Mouse (Mus musculus): ENCODE measurements around the gene Agk.

Gene Agk

DNA sequence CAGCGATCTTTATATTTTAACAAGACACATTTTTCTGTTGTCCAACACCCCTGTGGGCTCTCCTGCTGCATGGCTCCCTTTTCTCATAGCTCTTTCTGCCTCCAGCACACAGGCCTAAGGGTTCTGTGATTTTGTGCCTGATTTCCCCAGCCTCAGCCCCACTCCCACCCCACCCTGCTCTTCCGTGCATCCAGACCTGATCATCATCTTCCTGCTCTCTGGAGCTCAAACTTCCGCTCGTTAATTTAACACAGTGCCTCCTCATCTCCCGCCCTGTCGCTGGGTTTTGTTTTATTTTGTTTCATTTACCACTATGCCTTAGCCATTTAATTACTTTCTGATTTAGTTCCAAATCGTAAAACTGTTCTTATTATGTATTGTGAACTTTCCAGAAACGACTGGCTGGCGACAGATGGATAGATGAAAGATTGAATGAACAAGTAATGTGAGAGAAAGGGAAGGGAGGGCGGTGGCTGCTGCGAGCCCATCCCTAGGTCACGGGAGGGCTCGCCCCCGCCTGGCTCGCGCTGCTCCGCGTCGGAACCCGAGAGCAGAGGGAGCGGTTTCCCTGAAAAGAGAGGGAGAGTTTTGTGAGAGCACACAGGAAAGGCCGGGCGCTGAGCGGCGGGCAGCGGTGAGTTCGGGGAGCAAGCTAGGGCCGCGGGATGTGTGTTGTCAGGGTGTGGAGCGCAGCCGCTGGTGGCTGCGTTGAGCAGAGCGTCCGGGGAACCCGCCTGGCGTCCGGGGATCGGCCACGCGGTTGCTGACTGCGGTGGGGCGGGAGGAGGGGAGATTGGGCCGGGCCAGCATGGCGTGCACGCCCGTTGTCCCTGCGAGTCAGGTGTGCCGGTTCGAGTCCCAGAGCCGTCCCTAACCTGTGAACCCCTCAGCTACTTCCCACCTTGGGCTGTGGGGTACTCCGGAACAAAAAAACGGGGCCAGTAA lies at the start of gene Agk:
TSS of gene Agk (plus strand) at position 276 of the 945 bp plus-strand sequence.
- in situ Hi-C loops (cut with MboI, MseI) = loop anchor here (5.0 kb wide), 2 partner anchors 147 to 513 kb away; partner anchors contain the start of genes Mrps33 and Ssbp1

DNA sequence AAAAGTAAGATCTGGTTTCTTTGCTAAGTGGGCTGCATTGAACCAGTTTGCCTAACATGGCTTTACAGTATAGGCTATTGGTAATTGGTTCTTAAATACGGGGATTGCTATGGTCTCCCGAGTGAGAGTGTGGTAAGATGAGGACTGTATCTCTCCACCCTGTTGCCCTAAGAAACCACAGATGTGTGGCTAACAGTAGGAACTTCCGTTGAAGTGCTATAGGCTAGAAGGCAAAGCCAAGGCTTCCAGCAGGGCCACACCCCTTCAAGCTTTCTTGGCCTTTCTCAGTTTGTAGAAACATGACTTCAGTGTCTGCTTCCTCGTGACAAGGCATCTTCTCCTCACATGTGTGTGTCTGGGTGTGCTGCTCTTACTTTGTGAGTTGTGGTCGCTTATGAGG lies 24.3 kb upstream of the Agk start:
- in situ Hi-C loops (cut with MboI, MseI) = no loop called here

DNA sequence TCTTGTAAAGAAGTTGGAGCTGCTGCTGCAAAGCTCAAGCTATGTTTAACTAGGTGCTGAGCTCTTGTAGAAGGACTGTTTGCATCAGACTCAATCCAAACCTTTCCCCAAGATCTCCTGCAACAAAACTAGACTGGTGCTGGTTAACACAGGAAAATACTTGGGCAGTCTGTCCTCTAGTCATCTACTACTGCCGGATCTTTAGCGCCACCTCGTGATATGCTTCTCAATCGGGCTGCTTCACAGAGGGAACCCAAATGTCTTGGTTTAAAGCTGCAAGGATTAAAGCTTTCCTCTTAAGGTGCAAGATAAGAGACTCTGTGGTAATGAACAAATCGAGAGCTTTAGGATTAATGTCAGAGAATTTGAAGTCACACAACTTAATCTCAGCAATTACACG lies 21.6 kb upstream of the Agk start:
- in situ Hi-C loops (cut with MboI, MseI) = no loop called here

DNA sequence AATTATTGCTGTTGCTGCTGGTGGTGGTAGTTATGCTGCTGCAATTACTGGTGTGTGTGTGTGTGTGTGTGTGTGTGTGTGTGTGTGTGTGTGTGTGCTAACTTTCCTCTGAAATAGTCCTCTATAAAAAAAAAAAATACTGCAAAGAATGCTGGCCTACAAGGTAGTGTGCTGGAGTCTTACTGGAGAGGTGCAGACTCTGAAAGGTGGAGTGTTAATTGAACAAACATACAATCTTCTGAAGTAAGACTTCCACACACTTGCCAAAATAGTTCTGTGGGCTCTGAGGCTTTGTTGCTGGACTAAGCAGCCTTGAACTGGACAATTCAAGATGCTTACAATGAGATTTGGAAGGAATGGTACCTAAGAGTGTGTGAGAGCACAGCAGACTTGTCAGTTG lies 20.0 kb upstream of the Agk start:
- in situ Hi-C loops (cut with MboI, MseI) = no loop called here

DNA sequence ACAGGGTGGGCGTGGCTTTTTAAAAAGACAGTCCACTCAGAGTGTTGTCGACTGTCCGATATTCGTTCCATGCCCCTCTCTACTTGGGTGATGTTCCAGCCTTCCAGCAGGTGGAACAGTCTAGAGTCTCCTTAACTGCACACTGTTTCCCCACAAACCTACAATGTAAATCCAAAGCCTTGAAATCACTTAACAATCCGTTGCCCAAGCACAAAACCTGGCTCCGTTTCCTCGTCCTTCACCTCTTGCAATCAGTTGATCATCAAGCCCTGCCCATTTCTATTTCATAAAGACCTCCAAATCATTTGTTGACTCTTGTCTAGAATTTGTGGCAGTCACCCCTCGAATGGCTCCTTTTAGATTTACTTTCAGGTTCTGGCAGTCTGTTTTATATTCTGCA lies 1.4 kb downstream of the Agk start:
- in situ Hi-C loops (cut with MboI, MseI) = loop anchor here (5.0 kb wide), 1 partner anchor 146 kb away; the partner anchor contains the start of gene Ssbp1

DNA sequence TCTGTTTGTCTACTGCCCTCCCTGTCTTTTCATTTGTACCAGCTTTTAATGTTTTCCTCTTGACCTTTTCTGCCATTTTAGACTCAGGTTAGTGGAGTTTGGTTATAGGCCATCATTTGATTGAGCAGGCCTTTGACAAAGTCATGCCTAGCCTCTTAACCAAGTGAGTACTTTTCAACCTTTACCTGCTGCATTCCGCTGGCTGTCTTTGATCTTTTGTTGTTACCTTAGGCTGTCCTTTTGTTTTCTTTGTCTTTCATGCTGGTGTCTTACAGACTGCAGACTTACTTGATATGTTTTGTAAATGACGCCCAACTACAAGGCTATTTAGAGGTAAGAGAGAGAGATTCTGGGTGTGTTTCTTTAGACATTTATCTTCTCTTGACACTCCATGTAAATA lies 8.5 kb downstream of the Agk start:
- in situ Hi-C loops (cut with MboI, MseI) = no loop called here

DNA sequence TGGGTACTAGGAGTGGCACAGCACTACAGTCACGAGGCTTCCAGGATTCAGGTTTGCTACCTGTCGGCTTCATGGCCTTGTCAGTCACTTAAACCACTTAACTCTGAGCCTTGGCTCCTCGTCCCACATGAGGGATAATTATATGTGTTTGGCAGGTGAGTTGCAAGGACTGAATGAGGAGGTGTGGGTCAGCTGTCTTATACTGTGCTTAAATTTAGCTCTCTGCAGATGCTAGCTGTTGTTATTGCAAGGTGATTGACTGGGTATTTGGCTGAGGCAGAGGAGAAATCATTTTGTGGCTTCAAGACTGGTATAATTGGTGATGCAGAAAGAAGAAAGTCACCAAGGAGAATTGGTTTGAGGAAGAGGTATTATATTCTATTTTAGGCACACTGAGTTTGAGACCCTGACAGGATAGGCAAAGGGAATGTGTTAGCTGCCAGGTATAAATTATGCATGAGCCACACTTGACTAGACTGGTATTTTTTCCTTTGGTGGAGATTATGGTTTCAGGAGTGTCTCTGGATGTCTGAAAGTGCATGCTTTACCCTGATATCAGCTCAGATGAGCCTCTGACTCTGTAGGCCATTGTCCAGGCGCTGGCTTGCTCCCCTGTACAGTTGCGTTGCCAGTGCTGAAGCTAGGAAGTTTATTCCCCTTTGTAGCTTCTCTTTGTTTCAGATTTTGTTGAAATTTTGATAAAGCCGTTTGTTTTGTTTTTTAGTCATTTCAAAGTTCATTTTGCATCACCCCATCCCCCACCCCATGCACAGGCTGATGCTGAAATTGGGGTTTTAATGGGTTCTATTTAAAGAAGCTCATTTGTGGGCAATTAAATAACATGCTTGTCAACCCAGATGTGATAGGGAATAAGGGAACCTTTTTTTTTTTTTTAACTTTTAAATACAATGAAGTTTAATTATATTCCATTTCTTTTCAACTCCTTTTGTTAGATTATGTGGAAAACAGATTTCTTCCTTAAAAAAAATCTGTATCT lies 12.1 kb downstream of the Agk start:
- in situ Hi-C loops (cut with MboI, MseI) = no loop called here

DNA sequence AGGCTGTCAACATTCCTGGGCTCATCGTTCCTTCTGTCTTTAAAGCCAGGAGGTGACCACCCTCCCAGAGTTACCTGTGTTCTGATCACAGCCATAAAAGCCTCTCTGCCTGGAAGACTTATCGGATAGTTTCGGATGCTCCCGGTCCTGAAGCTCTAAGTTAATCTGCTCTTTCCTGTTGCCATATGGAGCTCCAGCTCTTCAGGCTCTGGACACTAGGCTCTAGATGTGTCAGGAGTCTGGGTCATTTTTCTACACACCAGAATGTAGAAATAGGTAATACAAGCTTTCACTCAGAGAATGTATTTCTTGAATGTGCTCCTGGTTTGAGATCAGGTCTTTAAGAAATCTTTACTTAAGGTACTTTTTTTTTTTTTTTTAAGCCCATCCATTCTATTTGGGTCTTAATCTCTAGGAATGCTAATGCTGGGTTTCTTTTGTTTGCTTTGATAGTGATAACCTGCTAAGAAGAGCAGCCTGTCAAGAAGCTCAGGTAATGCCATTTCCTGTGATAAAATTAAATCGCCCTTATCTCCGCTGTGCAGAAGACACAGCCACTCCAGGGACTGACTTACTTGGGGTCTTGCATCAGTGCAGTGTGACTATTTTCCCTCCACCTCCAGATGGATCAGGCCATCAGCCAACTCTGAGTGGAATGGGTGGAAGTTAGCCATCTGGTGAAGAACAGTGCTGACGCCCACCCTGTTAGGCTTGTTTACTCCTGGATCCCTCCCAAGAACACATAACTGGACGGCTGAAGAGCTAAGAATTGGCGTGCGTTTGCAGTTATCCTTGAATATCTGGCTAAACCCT lies 22.2 kb downstream of the Agk start:
- in situ Hi-C loops (cut with MboI, MseI) = no loop called here

DNA sequence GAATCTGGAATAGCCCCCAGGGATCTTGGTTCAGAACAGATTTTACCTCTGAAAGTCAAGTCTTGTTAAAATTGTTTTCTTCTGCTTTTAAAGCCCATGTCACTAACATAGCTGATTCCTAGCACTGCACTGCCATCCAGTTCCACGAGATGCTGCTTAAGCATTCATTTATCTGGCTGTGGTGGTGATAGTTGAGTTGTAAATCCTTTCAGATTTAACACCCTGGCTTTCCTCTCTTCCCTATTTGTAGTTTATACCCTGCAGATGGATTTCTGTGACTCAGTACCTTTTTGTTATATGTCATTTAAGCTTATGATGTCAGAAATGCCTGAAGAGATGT lies 22.8 kb downstream of the Agk start:
- in situ Hi-C loops (cut with MboI, MseI) = no loop called here

DNA sequence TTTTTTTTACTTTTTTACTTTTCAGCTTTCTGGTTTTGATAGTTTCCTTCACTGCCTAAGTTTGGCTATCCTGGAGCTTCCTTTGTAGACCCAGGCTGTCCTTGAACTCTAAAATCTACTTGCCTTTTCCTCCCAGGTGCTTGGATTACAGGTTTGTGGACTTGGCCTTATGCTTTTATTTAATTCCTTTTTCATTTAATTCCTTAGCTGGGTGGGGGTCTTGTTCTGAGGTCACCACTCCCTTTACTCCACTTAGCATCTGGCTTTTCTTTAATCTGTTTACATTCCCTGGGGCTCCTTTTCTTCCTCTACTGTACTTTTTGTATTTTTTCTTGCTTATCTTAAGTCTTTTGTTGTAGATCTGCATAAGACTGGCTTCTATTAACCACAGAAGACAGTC lies 25.1 kb downstream of the Agk start:
- in situ Hi-C loops (cut with MboI, MseI) = no loop called here

DNA sequence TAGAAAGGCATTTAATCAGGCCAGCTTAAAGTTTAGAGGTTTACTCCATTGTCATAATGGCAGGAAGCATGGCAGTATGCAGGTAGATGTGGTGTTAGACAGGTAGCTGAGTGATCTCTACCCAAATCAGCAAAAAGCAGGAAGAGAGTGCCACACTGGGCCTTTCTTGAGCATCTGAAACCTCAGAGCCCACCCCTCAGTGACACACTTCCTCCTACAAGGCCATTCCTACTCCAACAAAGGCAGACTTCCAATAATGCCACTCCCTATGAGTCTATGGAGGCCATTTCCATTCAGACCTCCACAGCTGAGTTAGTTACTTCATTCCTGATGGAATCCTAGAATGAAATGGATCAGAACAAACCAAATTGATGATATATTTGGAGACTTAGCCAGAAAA lies 25.9 kb downstream of the Agk start:
- in situ Hi-C loops (cut with MboI, MseI) = no loop called here

DNA sequence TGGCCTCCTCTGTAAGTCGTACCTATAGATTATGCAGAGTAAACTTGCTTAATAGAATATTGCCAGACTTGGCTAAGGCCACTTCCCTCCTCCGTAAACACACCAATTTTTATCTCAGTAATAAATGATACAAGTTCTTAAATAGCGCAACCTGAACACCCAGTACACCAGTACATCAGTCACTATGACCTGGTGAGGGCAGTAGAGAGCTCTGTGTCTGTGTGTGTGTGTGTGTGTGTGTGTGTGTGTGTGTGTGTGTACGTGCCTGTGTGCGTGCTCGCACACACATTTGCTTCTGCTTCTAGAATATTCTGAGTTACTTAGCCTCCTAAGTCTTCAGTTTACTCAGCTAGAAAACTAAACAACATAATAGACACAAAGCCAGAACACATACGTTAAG lies 28.4 kb downstream of the Agk start:
- in situ Hi-C loops (cut with MboI, MseI) = no loop called here

DNA sequence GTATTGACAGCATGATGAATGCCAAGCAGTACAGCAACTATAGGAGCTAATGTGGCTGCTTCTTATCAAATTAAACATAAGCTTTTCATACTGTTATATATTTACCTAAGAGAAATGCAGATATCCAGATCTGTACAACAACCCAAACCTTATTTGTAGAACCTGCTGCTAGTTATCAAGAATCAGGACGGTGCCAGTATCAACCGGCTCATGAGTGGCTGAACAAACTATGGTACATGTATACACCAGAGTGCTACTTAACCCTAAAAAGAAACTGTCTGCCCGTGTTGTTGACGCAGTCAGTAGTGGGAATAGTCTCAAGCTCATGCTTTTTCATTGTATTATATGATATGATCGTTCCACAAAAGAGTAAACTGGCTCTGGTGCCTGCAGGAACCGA lies 46.1 kb downstream of the Agk start:
- in situ Hi-C loops (cut with MboI, MseI) = no loop called here

DNA sequence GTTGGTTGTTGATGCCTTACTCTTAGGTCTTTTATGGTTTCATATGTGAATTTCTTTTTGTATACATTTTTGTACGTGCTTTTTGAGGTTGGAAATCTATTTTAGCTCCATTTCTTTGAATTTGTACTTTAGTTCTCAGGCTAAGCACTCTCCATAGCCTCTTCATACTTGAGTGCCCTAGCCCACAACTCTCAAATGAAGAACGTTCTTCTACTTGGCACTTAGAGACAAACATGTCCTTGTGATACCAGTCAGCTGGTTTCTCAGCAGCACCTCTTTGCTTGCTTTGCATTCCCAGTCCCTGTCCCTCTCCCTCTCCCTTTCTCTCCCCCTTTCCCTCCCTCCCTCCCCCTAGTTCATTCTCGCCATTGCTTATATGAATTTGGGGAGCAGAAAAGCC lies 55.2 kb downstream of the Agk start:
- in situ Hi-C loops (cut with MboI, MseI) = no loop called here

DNA sequence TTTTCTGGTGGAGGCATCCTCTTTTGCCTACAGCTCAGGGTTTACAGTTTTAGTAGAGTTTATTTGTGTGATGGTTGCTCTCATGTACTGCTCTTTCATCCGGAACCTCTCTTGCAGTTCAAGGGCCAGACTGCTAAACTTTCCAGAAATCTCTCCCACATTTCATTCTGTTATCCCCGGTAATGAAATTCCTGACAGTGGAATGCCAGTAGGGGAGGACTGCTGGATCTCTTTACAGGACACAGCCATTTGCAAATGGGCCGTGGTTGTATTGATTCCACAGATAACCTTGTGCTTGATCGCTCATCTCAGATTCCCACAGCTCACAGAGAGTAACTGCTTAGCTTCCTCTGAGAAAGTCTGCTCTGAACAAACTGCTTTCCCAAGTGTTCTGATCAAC lies 56.9 kb downstream of the Agk start:
- in situ Hi-C loops (cut with MboI, MseI) = no loop called here

DNA sequence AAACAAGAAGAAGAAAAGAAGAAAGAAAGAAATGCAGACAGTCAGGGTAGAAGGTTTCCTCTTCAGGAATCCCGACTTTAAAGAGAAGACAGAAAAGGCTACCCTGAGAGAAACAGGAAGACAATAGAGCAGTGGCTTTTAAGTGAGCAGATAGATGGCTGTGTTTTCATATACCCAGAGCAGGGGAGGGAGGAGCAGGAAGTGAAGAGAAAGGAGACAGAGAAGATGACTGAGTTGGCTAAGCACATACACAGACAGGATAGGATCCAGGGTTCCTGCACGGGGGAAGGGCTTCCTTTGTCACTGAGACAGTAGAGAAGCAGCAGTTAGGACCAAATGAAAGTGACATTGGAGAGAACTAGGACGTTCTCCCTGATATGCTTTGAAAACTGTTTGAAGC lies 60.7 kb downstream of the Agk start:
- in situ Hi-C loops (cut with MboI, MseI) = no loop called here

DNA sequence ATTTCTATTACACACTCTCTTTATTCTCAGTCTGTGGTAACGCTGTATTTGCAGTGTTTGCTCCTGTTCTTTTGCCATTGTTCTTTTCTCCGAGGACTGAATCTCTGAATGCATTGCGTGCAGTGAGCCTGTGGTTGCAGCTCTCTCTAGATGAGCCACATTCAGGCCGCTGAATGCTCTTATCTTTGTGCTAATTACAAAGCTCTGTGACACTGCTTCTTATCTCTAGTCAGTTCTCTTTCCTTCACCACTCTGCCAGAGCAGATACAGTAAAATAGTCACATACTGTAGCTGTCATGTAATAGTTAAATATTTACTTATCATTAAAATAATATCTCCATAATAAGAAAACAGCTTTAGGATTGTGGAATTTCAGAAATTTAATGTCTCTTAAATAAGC lies 63.7 kb downstream of the Agk start:
- in situ Hi-C loops (cut with MboI, MseI) = no loop called here

DNA sequence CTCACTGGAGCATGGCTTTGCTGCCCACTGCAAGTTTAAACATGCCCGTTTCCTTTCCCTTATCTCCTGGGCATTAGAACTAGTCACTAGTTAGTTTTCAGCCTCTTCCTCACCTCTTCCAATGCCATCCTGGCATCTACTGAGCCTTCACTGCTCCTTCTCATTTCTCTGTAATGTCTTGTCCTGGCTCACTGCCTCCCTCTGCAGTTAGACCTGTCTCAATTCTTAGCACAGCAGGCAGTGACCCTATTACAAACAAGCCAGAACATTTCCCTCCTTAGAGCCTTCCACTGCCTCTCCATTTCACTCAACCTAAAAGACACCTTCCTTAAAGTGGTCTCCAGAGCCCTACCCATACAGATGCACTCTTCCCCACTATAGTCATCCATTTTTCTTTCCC lies 66.0 kb downstream of the Agk start:
- in situ Hi-C loops (cut with MboI, MseI) = loop anchor here (10.0 kb wide), 1 partner anchor 156 kb away; no protein-coding TSS in a partner anchor

DNA sequence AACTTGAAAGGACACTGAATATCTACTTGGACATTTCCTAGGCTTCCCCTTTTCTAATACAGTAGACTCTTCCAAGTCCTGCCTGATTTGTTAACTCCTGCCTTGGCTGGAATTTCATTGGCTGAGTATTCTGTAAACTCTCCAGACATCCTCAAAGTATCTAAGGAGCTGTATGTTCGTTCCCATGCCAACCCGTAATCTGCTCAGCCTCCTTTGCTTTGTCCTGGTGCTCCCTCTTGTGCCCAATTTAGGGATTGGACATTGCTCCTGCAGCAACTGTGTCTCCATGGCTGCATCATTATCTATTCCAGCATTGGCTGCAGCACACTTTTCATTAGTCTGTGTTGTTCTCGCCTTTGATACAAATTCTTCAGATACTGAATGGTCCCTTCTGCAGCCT lies 68.2 kb downstream of the Agk start:
- in situ Hi-C loops (cut with MboI, MseI) = loop anchor here (10.0 kb wide), 1 partner anchor 158 kb away; no protein-coding TSS in a partner anchor

DNA sequence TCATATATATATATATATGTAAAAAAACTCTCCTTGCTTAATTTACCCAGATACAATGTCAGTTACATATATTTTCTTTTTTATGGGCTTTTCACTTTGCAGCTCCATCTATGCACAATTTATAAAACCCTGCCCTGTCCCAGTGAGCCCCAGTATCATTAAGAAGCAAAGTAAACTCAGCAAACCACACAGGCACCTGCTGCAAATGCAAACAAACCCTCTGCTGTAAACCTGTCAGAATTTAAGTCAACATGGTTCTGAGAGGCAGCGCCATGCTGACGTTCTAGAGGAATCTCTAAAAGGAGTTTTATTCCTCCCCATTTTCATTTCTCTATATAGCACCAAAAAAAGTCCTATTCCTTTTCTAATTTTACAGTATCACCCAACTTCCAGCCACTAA lies 77.1 kb downstream of the Agk start:
- in situ Hi-C loops (cut with MboI, MseI) = no loop called here

DNA sequence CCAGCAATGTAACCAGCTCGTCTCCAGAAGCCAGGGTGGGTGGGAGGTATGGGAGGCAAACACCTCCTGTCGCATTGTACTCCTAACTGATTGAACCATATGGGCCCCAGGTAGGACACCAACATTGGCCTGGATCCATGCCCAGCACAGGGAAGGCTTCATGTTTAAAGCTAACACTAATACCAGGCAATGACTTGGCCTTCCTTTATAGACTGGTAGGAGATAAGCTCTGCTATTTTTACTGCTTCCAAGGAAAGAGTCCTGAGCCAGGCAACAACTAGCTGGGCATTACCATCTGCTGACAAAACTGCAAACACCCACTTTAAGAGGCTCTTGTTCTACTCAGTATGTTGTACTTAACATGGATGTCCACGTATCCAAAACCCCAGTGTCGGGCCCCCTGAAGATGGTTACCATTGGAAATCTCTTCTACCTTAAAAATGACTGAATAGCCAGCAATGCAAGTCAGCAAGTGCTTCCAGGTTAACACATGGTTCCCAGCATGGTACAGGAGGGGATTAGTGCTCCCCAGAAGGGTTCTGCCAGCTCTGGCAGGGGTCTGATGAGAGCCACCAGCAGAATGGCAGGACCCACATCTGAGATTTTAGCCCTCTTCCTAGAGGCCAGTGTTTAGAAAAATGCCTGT lies 78.8 kb downstream of the Agk start:
- in situ Hi-C loops (cut with MboI, MseI) = no loop called here
